Mouse (Mus musculus) adrenal gland, adult 18-20 months (tissue): ENCODE measurements around the gene Ctrc. TPM values are rescaled to one million over a fixed set of nuclear protein-coding genes. Genes with fewer than 3 reads are reported as not detected.

Experiments used
- DNase-seq, 2 experiments: peaks; one replicate each; pipeline ENCODE4 v3.0.0; 2021 to 2022; ENCODE audit warnings: low spot score in 2 of 2
- long read RNA-seq, 2 experiments: library from polyadenylated mRNA; stranded (forward); transcript quantifications; one replicate each; pipeline ENCODE4 v2.0.0; 2021
- total RNA-seq, 2 experiments: library from RNA; stranded (reverse); gene quantifications; 1 replicate in 1 of 2; 2 replicates in 1 of 2; pipeline ENCODE4 v1.2.3; 2021

The Ctrc gene
- total RNA-seq = not detected
- long read RNA-seq, experiment 1 = 0 reads
- long read RNA-seq, experiment 2 = 0 reads

GRCm38 (mm10) chr4:141845999-141846398, at the start of gene Ctrc:
Ctrc (minus strand) TSS chr4:141846359.
- no peak for DNase-seq

- DNase-seq = no peak
Observed at GRCm38 (mm10) chr4:141895772-141896171, 49.6 kb upstream of the Ctrc start.

DNA sequence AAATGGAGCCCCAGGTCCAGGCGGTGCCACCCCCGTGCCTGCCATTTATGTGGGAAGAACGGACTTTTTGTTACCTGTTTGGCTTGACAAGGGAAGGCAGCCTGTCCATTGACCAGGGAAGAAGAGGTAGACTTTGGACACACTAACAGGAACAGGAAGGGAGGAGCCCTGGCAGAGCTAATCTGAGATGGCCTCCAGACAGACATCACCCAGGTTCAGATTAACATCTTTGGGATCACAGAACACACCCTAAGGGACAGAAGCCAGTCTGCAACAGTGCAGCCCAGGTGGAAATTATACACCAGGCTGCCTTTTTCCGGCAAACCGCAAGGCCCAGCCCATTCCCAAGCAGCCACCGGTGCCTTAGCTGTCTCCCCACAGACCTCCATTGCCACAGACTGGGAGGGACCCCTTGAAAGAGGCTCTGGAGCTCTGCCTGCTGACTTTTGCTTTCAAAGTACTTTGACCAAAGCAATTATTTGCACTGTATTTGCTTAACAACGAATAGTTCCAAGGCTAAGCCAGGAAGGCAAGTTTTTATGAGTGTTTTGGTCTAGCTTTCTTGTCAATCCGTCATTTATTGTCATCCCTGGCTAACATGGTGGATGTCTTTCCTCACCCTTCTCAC, 47.1 kb upstream of the Ctrc start:
- DNase-seq = no peak

DNA sequence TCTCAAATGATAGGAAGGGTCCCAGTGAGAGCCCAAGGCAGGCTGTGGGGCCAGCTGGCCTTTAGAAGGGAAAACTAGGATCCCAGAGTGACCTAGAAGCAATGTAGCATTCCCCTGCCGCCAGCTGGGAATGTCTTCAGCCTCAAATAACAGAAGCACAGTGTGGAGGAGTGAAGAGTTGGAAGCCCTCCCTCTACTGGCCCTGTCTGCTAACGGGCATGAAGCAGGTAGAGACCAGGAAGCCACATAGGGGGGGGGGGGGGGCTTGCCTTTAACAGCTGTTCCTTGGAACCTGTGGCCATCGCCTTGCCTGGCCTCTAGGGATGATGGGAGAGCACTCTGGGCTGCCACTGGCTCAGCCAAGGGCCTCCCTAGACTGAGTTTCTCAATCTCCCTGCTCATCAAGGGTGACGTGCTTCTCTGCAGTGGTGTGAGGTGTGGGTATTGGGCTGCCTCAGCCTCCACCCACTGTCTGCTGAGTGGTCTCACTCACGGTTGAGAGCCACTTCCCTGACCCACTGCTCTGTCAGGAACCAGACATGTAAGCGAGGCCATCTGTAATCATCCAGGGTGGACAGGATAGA, 40.3 kb upstream of the Ctrc start:
- DNase-seq = no peak

GRCm38 (mm10) chr4:141885451-141885850, 39.3 kb upstream of the Ctrc start:
- DNase-seq = no peak

DNA sequence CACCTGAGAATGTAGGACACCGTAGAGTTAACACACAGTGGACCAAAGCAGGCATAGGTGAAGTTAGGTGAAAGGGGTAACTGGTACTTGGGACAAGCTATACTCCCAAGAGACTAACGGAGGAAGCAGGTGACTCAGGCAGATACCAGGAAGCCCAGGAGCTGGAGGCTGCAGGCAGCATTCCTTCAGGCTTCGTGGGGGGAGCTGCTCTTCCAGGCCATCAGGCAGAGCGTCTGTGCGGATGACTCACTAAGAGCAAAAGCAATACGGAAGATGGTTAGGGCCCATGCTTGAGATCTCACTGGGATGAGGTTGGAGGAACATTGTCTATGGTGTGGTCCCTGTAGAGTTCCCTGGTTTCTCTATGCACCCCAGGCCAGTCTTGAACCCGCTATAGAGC, 36.7 kb upstream of the Ctrc start:
- no peak for DNase-seq

DNA sequence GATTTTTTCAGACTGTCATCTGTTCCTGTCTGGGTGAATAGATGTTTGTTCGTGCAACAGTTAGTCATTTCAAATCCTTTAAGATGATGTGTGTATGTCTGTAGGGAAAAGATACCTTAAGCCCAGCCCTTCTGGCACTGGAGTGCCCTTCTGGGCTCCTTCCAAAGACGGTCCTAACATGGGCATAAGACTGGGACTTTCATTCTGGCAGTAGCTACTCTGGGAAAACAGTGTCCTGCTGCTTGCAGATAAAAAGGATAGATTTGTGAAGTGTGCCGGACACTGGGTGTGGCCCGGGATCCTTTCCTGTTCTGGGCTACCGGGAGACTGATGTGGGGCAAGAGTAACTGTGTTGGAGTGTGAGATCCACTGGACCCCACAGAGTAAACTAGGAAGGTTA, 35.8 kb upstream of the Ctrc start:
- DNase-seq = no peak

DNA sequence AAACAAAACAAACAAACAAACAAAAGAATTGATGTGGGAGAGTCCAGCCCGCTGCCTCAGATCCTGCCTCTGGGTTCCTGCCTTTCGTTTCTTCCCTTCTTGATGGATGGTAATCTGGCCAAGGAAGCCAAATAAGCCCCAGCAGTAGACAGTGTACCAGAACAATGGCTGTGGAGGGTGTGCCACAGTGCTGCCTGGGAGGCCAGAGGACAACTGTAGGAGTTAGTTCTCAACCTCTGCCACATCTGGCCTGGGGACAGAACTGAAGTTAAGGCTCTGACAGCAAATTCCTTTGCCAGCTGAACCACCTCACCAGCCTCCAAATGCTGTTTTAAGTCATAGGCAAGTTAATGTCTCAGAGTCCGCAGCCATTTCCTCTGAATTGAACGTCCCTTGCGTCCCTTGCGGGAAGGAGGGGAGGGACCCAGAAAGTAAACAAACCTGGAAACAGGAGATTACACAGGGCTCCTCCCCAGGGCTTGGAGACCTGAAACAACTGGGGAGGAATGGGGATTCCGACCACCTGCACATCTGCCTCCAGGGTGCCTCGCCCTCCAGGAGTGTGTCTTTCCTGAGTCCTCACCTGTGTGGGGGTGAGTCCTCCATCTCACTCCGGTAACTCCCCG, 35.2 kb upstream of the Ctrc start:
- DNase-seq = no peak

- DNase-seq = no peak
Observed at GRCm38 (mm10) chr4:141879875-141880274, 33.7 kb upstream of the Ctrc start.

GRCm38 (mm10) chr4:141879074-141879473, 32.9 kb upstream of the Ctrc start:
- DNase-seq = no peak

DNA sequence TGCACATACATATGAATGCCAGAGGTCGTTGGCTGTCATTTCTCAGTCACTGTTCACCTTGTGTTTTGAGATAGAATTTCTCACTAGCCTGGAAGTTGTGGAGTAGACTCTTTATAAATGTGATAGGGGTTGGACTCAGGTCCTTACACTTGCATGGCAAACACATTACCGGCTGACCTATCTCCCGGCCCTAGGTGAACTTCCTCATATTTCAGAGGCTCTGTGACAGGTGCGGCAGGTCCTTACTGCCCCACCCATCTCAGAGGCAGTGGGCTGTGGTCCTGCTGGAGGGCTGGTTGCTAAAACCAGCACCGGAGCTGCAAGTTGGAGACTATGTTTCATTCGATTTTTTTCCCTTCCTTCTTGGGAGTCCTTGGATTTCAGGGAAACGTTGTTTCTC, 32.5 kb upstream of the Ctrc start:
- no peak for DNase-seq

DNA sequence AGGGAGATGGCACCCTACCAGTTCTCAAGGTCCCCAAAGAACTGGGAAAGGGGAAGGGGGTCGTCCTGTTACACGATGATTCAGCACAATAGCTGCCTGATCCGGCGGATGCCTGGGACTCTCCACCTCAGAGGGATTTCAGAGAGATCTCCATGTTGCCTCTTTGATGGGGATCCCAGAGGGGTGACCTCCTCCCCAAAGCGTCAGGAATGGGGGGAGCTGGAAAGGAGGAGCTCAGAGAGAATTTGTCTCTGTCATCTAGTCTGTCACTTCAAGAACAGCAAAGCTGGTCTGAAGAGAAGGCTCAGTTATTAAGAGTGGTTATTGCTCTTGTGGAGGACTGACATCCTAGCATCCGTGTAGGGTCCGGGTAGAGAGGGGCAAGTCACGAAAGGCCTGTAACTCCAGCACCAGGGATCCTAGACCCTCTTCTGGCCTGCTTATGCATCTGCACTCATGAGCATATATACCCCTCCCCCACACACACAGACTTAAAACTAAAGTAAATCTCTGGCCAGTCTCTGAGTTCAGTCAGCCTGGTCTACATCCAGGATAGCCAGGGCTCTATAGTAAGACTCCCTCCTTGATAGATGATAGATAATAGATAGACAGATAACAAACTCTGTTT, 29.4 kb upstream of the Ctrc start:
- DNase-seq = no peak

GRCm38 (mm10) chr4:141874601-141875460, 28.7 kb upstream of the Ctrc start, which contains the start of gene Efhd2:
Efhd2 (minus strand) TSS chr4:141874920.
- peak; percentile 79 to 81 for DNase-seq

DNA sequence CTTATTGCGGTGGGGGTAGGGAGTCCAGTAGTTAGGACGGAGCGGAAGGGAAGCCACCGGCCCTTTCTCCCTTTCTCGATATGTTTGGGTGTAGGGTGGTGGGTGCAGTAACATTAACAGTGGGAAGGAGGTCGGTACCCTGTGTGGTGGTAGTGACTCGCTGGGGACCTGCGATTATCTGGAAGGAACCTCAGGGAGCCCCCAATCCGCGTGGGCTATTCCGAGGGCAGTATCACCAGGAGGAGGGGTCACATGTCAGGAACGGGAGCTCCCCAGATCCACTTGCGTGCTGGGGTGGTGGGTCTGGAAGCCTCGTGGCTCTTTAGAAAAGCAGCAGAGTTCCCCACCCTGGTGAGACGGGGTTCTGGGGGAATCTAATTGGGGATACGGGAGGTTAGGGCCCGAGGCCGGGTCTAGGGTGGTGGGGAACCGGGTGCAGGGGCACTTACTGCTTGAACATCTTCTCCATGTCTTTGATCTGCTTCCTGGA, 28.0 kb upstream of the Ctrc start:
- DNase-seq = no peak

DNA sequence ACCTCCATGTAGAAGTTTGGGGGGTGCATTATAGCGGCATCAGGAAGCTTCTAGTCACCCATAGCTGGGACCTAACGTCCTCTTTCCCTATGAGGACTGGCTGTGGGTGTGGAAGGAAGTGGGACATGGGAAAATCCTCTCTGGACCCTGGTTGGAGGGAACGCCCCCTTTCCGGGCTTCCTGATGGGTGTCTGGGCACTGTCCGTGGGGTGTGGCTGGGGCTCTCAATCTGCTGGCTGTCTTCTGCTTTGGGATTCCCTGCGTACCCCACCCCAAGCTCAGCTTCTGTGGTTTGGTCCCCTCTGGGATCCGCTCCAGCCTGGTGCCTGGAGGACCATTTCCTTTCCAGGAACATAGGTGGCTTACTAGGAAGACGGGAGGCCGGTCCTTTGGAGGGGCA, 26.8 kb upstream of the Ctrc start:
- no peak for DNase-seq

DNA sequence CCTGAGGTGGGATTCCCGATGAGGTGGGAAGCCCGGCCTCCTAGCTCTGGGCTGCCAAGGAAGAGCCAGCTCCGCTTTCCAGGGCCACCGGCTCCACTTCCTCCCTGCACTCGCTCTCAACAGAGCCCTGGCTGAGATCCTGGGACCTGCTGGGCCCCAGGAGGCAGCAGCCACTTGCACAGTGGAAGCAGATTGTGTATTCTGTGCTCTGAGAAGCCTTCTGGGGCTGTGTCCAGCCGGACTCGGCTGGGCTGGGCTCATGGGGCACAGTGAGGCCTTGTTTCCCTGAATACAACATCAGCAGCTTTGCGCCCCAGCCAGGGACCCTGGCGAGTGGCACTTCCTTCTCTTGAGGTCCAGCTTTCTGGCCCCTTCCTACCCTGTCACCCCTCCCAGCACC, 25.8 kb upstream of the Ctrc start:
- no peak for DNase-seq

- DNase-seq = no peak
Observed at GRCm38 (mm10) chr4:141871333-141871725, 25.2 kb upstream of the Ctrc start.

DNA sequence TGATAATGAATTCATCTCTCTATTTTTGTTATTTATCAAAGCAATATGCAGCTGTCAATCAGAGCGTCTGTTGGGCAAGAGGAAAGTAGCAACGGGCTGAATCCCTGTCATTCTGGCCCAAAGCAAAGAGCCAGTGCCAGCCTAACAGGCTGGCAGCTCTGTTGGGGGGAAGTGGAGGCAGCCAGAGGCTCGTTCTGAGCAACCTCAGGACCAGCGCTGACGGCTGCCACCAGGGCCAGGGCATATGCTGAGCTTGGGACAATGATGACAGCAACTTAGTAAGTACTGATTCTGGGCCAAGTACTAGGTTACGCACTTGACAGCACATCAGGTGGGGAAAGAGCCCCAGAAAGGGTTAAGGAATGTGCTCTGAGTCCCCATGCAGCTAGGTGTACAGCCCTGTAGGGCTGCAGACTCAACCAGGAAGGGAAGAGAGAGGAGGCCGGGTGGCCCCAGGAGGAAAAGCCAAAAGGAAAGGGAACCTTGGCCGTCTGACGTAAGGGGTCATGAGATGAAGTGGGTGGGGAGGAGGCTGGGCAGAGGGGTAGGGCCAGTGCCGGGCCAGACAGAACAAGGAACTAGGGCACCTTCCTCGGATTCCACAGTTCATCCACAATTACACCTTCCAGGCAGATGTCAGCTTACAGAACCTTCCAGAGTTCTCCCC, 24.6 kb upstream of the Ctrc start:
- no peak for DNase-seq

- DNase-seq = no peak
Observed at GRCm38 (mm10) chr4:141869436-141870215, 23.5 kb upstream of the Ctrc start.

GRCm38 (mm10) chr4:141868051-141868450, 21.9 kb upstream of the Ctrc start:
- no peak for DNase-seq
